Mouse (Mus musculus) kidney, postnatal 0 days (tissue): ENCODE data around the gene Atp5f1. TPM values are rescaled to one million over a fixed set of nuclear protein-coding genes. Genes with fewer than 3 reads are reported as not detected.

Source experiments
- ATAC-seq: fragments of 200-750 bp; cut with Nextera tagmentation; replicated peaks from 2 replicates; pipeline ENCODE4 v1.8.0; 2017; ENCODE audit warnings: low read depth, moderate number of reproducible peaks, moderate TSS enrichment, moderate library complexity; ENCODE audit not compliant: low FRiP score
- DNase-seq: peaks from one replicate; pipeline ENCODE4 v3.0.0-alpha.2; 2016; ENCODE audit warnings: low spot score
- H3K27ac ChIP-seq: fragments of 300-500 bp; sonication (generic); 2 replicates; pipeline ENCODE4 v1.5.1; 2014; ENCODE audit warnings: mild to moderate bottlenecking
- H3K27me3 ChIP-seq: fragments of 300-500 bp; sonication (generic); 2 replicates; pipeline ENCODE4 v1.6.1; 2014; ENCODE audit warnings: low read length, mixed read lengths; ENCODE audit not compliant: insufficient read depth
- H3K36me3 ChIP-seq: fragments of 300-500 bp; sonication (generic); 2 replicates; pipeline ENCODE4 v1.6.1; 2014; ENCODE audit warnings: low read length, mixed read lengths; ENCODE audit not compliant: insufficient read depth
- H3K4me1 ChIP-seq: fragments of 300-500 bp; sonication (generic); replicated peaks from 2 replicates; pipeline ENCODE4 v1.6.1; 2014; ENCODE audit warnings: antibody characterized with exemption, low read length, mixed read lengths; ENCODE audit not compliant: insufficient read depth
- H3K4me2 ChIP-seq: fragments of 300-500 bp; sonication (generic); 2 replicates; pipeline ENCODE4 v1.6.1; 2014; ENCODE audit warnings: mild to moderate bottlenecking, low read length, moderate library complexity, mixed read lengths
- H3K4me3 ChIP-seq: fragments of 300-500 bp; sonication (generic); replicated peaks from 2 replicates; pipeline ENCODE4 v1.5.1; 2014; ENCODE audit warnings: low read depth, low read length
- H3K9ac ChIP-seq: fragments of 300-500 bp; sonication (generic); 2 replicates; pipeline ENCODE4 v1.6.1; 2014; ENCODE audit warnings: low read depth, low read length
- H3K9me3 ChIP-seq: fragments of 300-500 bp; sonication (generic); replicated peaks from 2 replicates; pipeline ENCODE4 v1.6.1; 2016; ENCODE audit warnings: low read length, inconsistent platforms, mixed read lengths
- CTCF ChIP-seq: IDR thresholded peaks from 2 replicates; pipeline ENCODE4 v1.5.1; 2016; ENCODE audit warnings: antibody characterized with exemption, low read depth, mild to moderate bottlenecking, moderate library complexity
- WGBS: fragments of 180-500 bp; shearing (Covaris S2); extraction: QIAGEN DNeasy Blood & Tissue Kit; methylation state at CpG from one replicate; pipeline ENCODE4 v1.1.7; 2014; 5-methylcytosine and 5-hydroxymethylcytosine counted together
- polyA plus RNA-seq: library from polyadenylated mRNA; unstranded; fragments of >200 nt; fragmentation: Nextera tagmentation; extraction: Ambion mirVana; gene quantifications from 2 replicates; pipeline ENCODE4 v1.2.1, GENCODE M21; 2015

Atp5f1 gene
- polyA plus RNA-seq, 1 experiment from 2014 or later: 779 TPM

DNA sequence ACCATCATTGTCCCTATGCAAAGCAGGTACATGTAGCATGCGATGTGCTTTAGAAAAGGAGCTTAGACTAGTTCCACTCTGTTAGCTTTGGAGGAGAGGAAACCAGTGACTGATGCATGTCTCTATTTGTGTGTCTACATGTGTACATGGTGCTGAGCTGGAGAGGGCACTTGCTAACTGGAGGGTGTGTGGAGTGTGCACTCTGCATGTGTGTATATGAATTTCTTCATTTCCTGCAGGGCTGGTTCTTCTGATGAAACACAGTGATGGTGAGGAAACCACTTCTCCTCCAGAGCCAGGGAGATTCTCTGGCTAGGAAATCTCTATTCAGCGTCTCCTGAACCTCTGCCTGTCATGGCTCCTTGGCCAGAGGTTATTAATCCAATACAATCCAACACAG is 14.3 kb upstream of the Atp5f1 start:
- TF ChIP-seq CTCF: no peak
- Histone ChIP-seq H3K36me3 (peaks cover 2% of the 10 kb centered on the region), H3K4me1 (no peaks in the 10 kb centered on the region), H3K9ac (no peak overlapping the region), H3K9me3 (no peaks in the 10 kb centered on the region), H3K27me3 (no peaks in the 10 kb centered on the region), H3K4me3 (no peak overlapping the region), H3K4me2 (no peak overlapping the region), H3K27ac (no peak overlapping the region)
- no peak for DNase-seq
- no peak for ATAC-seq
- 89% methylated on average over 2 of the region's 2 CpGs for WGBS

DNA sequence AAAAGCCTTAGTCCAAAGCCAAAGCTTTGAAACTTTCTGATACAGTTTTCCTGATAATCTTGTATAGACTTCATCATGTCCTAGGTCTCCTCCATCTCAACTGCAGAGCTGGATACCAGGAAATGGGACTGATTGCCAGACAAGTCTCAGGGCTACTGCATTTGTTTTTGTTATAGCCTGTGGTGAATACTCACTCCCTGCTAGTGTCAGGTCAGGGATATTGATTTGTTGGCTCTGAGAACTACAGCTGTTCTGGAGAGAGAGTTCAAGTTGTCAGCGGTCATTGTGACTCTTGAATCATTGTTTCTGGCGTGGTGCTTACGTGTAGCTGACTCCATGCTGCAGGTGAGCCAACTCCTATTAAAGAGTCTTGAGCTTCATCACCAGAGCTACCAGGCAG is 13.5 kb upstream of the Atp5f1 start, which contains the start of gene Ovgp1:
Gene Ovgp1 (plus strand): TSS at position 301 of the 400 bp plus-strand sequence.
- ATAC-seq (no peak), DNase-seq (no peak)
- H3K4me2 ChIP-seq: no peak within 1 kb of the TSS
- WGBS: 67% methylated on average over 3 of the region's 3 CpGs
- no peaks in the 10 kb centered on the region for H3K9me3 ChIP-seq
- no peak within 1 kb of the TSS for H3K27ac ChIP-seq
- no peaks in the 10 kb centered on the region for H3K4me1 ChIP-seq
- TF ChIP-seq CTCF: no peak
- peaks cover 10% of the 10 kb centered on the region for H3K36me3 ChIP-seq
- H3K9ac ChIP-seq: no peak within 1 kb of the TSS
- H3K27me3 ChIP-seq: no peaks in the 10 kb centered on the region
- no peak within 1 kb of the TSS for H3K4me3 ChIP-seq

DNA sequence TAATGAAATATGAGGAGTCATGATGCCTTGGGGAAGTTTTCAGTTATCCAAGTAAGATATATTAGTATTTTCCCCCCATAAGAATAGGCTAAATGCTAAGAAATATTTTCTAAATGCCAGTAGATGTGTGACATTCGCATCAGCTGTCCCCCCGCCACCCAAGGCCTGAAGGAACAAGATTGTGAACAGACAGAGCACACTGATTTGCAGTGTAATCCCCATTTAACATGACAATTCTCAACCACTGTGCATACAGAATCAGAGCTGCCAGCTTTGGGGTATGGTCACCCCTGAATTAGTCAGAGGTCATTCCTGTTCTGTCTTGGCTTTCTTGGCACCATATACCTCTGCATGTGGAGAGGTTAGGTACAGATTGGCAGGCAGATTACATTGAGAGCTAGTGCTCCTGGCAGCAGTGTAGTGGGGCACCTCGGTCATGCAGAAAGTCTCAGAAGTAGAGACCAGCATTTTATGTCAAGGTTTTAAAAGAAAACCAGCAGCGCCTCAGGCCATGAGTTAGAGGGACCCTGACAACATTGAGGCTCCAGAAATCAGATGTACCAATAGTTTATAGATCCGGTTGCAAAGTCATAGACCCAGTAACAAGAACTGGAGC is 12.0 kb upstream of the Atp5f1 start:
- no peaks in the 10 kb centered on the region for H3K9me3 ChIP-seq
- ATAC-seq: no peak
- no peak overlapping the region for H3K4me3 ChIP-seq
- no peak overlapping the region for H3K27ac ChIP-seq
- H3K4me2 ChIP-seq: no peak overlapping the region
- no peaks in the 10 kb centered on the region for H3K4me1 ChIP-seq
- H3K27me3 ChIP-seq: no peaks in the 10 kb centered on the region
- no peak for TF ChIP-seq CTCF
- 81% methylated on average over 5 of the region's 5 CpGs for WGBS
- no peak for DNase-seq
- no peak overlapping the region for H3K9ac ChIP-seq
- peaks cover 22% of the 10 kb centered on the region for H3K36me3 ChIP-seq

DNA sequence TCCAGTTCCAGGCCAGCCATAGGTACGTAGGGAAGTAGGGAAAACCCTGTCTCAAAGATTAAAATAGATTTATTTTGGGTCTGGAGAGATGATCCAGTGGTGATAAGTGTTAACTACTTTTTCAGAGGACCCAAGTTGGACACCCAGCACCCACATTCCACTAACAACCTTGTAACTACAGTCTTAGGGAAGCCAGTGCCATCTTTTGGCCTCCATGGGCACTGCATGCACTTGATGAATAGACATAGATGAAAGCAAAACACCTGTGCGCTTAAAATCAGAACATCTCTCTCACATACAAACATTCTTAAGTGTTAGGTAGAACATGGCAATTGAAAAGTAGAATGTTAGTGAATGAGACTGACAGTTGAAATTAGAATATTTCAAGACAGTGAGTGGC is 801 bp upstream of the Atp5f1 start:
- no peak overlapping the region for H3K4me2 ChIP-seq
- H3K27ac ChIP-seq: no peak overlapping the region
- TF ChIP-seq CTCF: peak; percentile 48
- no peak overlapping the region; the same call in 1 of the 2 replicates for H3K4me3 ChIP-seq
- no peaks in the 10 kb centered on the region for H3K27me3 ChIP-seq
- H3K9ac ChIP-seq: 0 out of 2 replicates have a peak overlapping the region, but pooled peaks have one; percentile 95
- WGBS: 99% methylated on average over 2 of the region's 2 CpGs
- H3K4me1 ChIP-seq: peaks cover 18% of the 10 kb centered on the region
- ATAC-seq (no peak), DNase-seq (no peak)
- peaks cover 33% of the 10 kb centered on the region for H3K36me3 ChIP-seq
- H3K9me3 ChIP-seq: no peaks in the 10 kb centered on the region

DNA sequence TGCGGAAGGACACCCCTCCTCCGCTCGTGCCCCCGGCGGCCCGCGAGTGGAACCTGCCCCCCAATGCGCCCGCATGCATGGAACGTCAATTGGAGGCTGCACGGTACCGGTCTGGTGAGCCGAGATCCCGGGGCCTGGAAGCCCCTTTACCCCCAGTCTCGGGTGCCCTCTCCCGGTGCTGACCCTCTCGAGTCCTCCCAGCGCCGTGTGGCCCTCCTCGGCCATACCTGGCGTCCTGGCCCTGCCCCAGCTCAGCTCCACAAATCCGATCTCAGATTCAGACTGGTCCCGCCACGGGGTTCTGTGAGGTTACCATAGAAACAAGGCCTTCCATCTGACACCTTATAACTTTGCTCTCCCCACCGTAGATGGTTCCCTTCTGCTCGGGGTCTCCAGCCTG is 314 bp downstream of the Atp5f1 start:
- 1% methylated on average over 26 of the region's 26 CpGs for WGBS
- Histone ChIP-seq H3K27me3 (no peaks in the 10 kb centered on the region), H3K4me1 (peaks cover 18% of the 10 kb centered on the region), H3K4me2 (peak overlapping the region; percentile 88), H3K4me3 (peak overlapping the region; percentile 80), H3K9ac (peak overlapping the region; percentile 95), H3K9me3 (no peaks in the 10 kb centered on the region), H3K27ac (peak overlapping the region; percentile 77), H3K36me3 (peaks cover 28% of the 10 kb centered on the region)
- no peak for TF ChIP-seq CTCF
- peak; percentile 67; the same call in 1 of the 2 replicates for ATAC-seq
- DNase-seq: peak; percentile 55

DNA sequence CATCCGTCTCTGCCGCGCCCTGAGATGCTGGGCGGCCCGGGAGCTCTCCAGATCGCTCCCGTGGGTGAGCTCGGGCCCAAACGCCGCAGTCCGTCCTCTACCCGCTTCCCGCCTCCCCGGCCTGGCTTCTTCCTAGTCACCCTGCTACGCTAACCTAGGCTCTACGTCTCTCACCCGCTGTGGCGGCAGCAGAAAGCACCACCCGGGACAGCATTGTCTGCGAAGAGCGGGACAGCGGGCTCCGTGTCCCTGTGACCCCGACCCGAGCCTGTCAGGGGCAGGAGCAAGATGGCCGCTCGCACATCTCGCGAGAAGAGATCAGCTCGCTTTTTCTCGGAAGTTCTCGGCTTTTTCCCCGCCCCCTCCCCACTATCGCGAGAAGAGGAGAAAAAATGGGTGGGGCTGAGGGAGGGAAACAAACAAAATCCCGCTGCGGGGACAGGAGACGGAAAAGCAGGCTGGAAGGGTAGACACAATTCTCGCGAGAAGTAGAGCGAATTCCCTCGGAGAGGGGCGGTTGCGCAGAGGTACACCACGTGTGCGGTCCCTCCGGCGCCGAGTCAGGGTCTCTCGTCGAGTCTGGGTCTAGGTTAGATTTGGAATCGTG is 822 bp downstream of the Atp5f1 start, which contains the start of gene Wdr77:
Gene Wdr77 (plus strand): TSS at position 396 of the 607 bp plus-strand sequence.
- H3K27me3 ChIP-seq: no peaks in the 10 kb centered on the region
- peak within 1 kb of the TSS; percentile 97 for H3K27ac ChIP-seq
- peak within 1 kb of the TSS; percentile 95 for H3K9ac ChIP-seq
- peak within 1 kb of the TSS; percentile 80 for H3K4me3 ChIP-seq
- H3K4me1 ChIP-seq: peaks cover 18% of the 10 kb centered on the region
- peak; percentile 100 for DNase-seq
- no peaks in the 10 kb centered on the region for H3K9me3 ChIP-seq
- H3K4me2 ChIP-seq: peak within 1 kb of the TSS; percentile 88
- peaks cover 24% of the 10 kb centered on the region for H3K36me3 ChIP-seq
- TF ChIP-seq CTCF: no peak
- ATAC-seq: peak; percentile 97
- WGBS: under 1% methylated on average over 52 of the region's 52 CpGs
